Mouse (Mus musculus) yolk sac, embryonic 10.5 days (tissue): ENCODE measurements around the gene Col25a1.

ENCODE experiments used
- DNase-seq: peaks from one replicate; pipeline ENCODE4 v3.0.0-alpha.2; 2017; ENCODE audit warnings: low spot score

Gene Col25a1

GRCm38 (mm10) chr3:130131201-130131600 is at the start of gene Col25a1:
Gene Col25a1 (plus strand): TSS chr3:130131501.
- DNase-seq: no peak

GRCm38 (mm10) chr3:130083312-130083711 is 48.0 kb upstream of the Col25a1 start:
- no peak for DNase-seq

GRCm38 (mm10) chr3:130086372-130087080 is 44.8 kb upstream of the Col25a1 start:
- no peak for DNase-seq

GRCm38 (mm10) chr3:130087466-130087865 is 43.8 kb upstream of the Col25a1 start:
- no peak for DNase-seq

- DNase-seq: no peak
Observed at GRCm38 (mm10) chr3:130088654-130089053, 42.6 kb upstream of the Col25a1 start.

- DNase-seq: no peak
Observed at GRCm38 (mm10) chr3:130090460-130090859, 40.8 kb upstream of the Col25a1 start.

GRCm38 (mm10) chr3:130094125-130094704 is 37.1 kb upstream of the Col25a1 start:
- no peak for DNase-seq

- no peak for DNase-seq
Observed at GRCm38 (mm10) chr3:130095160-130095781, 36.0 kb upstream of the Col25a1 start.

GRCm38 (mm10) chr3:130103486-130103885 is 27.8 kb upstream of the Col25a1 start:
- no peak for DNase-seq

- DNase-seq: no peak
Observed at GRCm38 (mm10) chr3:130104471-130104870, 26.8 kb upstream of the Col25a1 start.

- DNase-seq: no peak
Observed at GRCm38 (mm10) chr3:130116886-130117285, 14.4 kb upstream of the Col25a1 start.

GRCm38 (mm10) chr3:130127840-130128239 is 3.5 kb upstream of the Col25a1 start:
- DNase-seq: no peak

- no peak for DNase-seq
Observed at GRCm38 (mm10) chr3:130128564-130128963, 2.7 kb upstream of the Col25a1 start.

GRCm38 (mm10) chr3:130129635-130130206 is 1.6 kb upstream of the Col25a1 start:
- no peak for DNase-seq

- DNase-seq: no peak
Observed at GRCm38 (mm10) chr3:130137204-130137603, 5.9 kb downstream of the Col25a1 start.

- no peak for DNase-seq
Observed at GRCm38 (mm10) chr3:130137640-130138039, 6.3 kb downstream of the Col25a1 start.

GRCm38 (mm10) chr3:130145874-130146273 is 14.6 kb downstream of the Col25a1 start:
- DNase-seq: no peak

GRCm38 (mm10) chr3:130147827-130148226 is 16.5 kb downstream of the Col25a1 start:
- DNase-seq: no peak

- DNase-seq: no peak
Observed at GRCm38 (mm10) chr3:130149180-130149579, 17.9 kb downstream of the Col25a1 start.

GRCm38 (mm10) chr3:130153117-130153516 is 21.8 kb downstream of the Col25a1 start:
- DNase-seq: no peak

- no peak for DNase-seq
Observed at GRCm38 (mm10) chr3:130157551-130157950, 26.2 kb downstream of the Col25a1 start.

GRCm38 (mm10) chr3:130159906-130160305 is 28.6 kb downstream of the Col25a1 start:
- DNase-seq: no peak

GRCm38 (mm10) chr3:130160902-130161301 is 29.6 kb downstream of the Col25a1 start:
- DNase-seq: no peak
